ENCODE assay signal across 8 mouse cellular contexts in genomic region chr9:106368112-106368717, GRCm38 (mm10). TPM values are rescaled to one million over a fixed set of nuclear protein-coding genes. Genes with fewer than 3 reads are reported as not detected.
A peak's percentile ranks its signal among the peaks of the same experiment; 100 is the strongest.
DNase-seq lines count a peak whose midpoint lies in the region; ATAC-seq lines count a peak whose summit lies in the region.

Dusp7 (plus strand) TSS chr9:106368632.

- no peaks in the 10 kb centered on the region for H3K9me3 ChIP-seq in hindbrain, embryonic 13.5 days

- H3K4me1 ChIP-seq in hindbrain, embryonic 13.5 days (replicated peaks): peaks cover 52% of the 10 kb centered on the region

- peaks cover 23% of the 10 kb centered on the region for H3K36me3 ChIP-seq in hindbrain, embryonic 13.5 days

- WGBS in hindbrain, embryonic 13.5 days: under 1% methylated on average over 42 of the region's 57 CpGs

- DNase-seq in T-cell, adult 2 months (ENCODE audit: low spot score): peak; percentile 59
- DNase-seq in cerebellum, postnatal 10 days: peak; percentile 89 to 93
- DNase-seq in frontal cortex, postnatal 14 days (ENCODE audit: low spot score in 2 of 2): peak; percentile 62 to 74
- DNase-seq in layer of hippocampus, postnatal 25 days (ENCODE audit: extremely low spot score in 1 of 2, low spot score in 1 of 2): peak; percentile 67 to 78
- DNase-seq in lung, postnatal 14 days: peak; percentile 88
- DNase-seq in retina, postnatal 1 day: peak; percentile 92
- peak; percentile 72 to 80 for DNase-seq in thymus, postnatal 36 days

- peak; percentile 78 for ATAC-seq in hindbrain, embryonic 13.5 days (ENCODE audit: low FRiP score)

- H3K4me2 ChIP-seq in hindbrain, embryonic 13.5 days: peak within 1 kb of the TSS; percentile 95

- peak within 1 kb of the TSS; percentile 98 for H3K27ac ChIP-seq in hindbrain, embryonic 13.5 days

- peak within 1 kb of the TSS; percentile 96 for H3K9ac ChIP-seq in hindbrain, embryonic 13.5 days

- H3K27me3 ChIP-seq in hindbrain, embryonic 13.5 days: 0 out of 2 replicates have a peak, but pooled peaks cover 5% of the 10 kb centered on the region

- H3K4me3 ChIP-seq in hindbrain, embryonic 13.5 days: peak within 1 kb of the TSS; percentile 86

RNA-seq across cellular contexts. Expression of gene Dusp7, which starts in this region (rescaled TPM):
- polyA plus RNA-seq in hindbrain, embryonic 13.5 days (2015; fragmentation: Nextera tagmentation; extraction: Ambion mirVana): 9.9 and 10.3 TPM in 2 replicates
- 10 to 100 TPM; 82.4 to 91.1 TPM for total RNA-seq in layer of hippocampus, postnatal 25 days (2021)

Comparison
In these comparisons a context has a peak if more than half of its experiments do, and no peak if none do; other contexts are left out.
1. Peak in every context shown above with its lines: DNase-seq, ATAC-seq, H3K4me3 ChIP-seq and H3K27ac ChIP-seq.